Comparison of ENCODE assay signal across 8 mouse cellular contexts in the genomic region with DNA sequence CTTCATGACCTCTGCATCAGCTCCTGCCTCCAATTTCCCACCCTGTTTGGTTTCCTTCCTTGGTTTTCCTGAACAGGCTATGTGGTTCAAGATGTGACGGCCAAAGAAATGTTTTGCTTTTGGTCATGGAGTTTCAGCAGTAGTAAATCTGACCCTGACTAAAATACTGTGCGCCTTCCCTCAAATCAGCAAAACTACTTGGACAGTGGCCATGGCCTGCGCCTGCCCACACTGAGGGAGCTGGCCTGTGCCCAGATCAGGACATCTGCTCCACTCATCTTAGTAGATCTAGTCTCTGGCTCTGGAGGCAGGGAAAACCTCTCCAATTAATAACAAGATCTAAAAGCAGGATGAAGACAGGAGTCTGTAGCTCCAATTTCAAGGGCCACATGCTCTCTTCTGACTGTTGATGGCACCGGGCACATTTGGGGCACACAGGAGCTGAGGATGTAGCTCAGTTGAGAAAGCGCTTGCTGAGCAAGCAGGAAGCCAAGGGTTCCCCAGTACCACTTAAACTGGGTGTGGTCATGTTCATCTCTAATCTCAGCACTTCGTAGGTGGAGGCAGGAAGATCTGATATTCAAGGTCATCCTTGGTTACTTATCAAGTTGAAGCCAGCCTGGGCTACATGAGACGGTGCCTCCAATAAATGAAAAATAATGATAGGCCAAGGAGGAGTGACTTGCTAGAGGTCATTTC.
DNase-seq lines count a peak whose midpoint lies in the region; ATAC-seq and TF ChIP-seq lines count a peak whose summit lies in the region.

No protein-coding gene starts in this region.

- H3K4me2 ChIP-seq in hindbrain, embryonic 14.5 days (replicated peaks): no peak overlapping the region

- peaks cover 14% of the 10 kb centered on the region for H3K36me3 ChIP-seq in heart, embryonic 10.5 days
- H3K36me3 ChIP-seq in hindbrain, embryonic 14.5 days (replicated peaks; ENCODE audit: control insufficient read depth, insufficient read depth): no peaks in the 10 kb centered on the region

- H3K4me3 ChIP-seq in heart, embryonic 10.5 days: no peak overlapping the region
- H3K4me3 ChIP-seq in gastrocnemius, adult 2 months: no peak overlapping the region
- H3K4me3 ChIP-seq in hindbrain, embryonic 14.5 days (replicated peaks; ENCODE audit: low read length): no peak overlapping the region

- peaks cover 5% of the 10 kb centered on the region for H3K9me3 ChIP-seq in heart, embryonic 10.5 days
- H3K9me3 ChIP-seq in hindbrain, embryonic 14.5 days (ENCODE audit: control insufficient read depth, low read length): no peaks in the 10 kb centered on the region

- intact Hi-C loops in gastrocnemius, adult 2 months (cut with DNase I): no loop called here

- 81% methylated on average over 7 of the region's 7 CpGs for WGBS in heart, embryonic 10.5 days
- WGBS in hindbrain, embryonic 14.5 days: 88% methylated on average over 7 of the region's 7 CpGs

- no peaks in the 10 kb centered on the region for H3K27me3 ChIP-seq in heart, embryonic 10.5 days (ENCODE audit: insufficient read depth, poor library complexity, severe bottlenecking)
- H3K27me3 ChIP-seq in hindbrain, embryonic 14.5 days (ENCODE audit: control insufficient read depth, insufficient read depth, low read length): no peaks in the 10 kb centered on the region

- no peak overlapping the region for H3K9ac ChIP-seq in hindbrain, embryonic 14.5 days

- peak; percentile 65 to 75 for DNase-seq in heart, adult 18-20 months
- no peak for DNase-seq in heart, embryonic 10.5 days (ENCODE audit: low spot score)
- peak; percentile 84 for DNase-seq in gastrocnemius, adult 2 months
- peak; percentile 86 for DNase-seq in kidney, postnatal 14 days
- DNase-seq in ovary, postnatal 14 days (ENCODE audit: low spot score): peak; percentile 70
- DNase-seq in thymus, postnatal 25 days: no peak
- DNase-seq in hindbrain, embryonic 14.5 days (ENCODE audit: low spot score): no peak

- peaks cover 9% of the 10 kb centered on the region; the same call in 1 of the 2 replicates for H3K4me1 ChIP-seq in heart, embryonic 10.5 days
- H3K4me1 ChIP-seq in hindbrain, embryonic 14.5 days (replicated peaks; ENCODE audit: control insufficient read depth, insufficient read depth, low read length): 0 out of 2 replicates have a peak, but pooled peaks cover 4% of the 10 kb centered on the region

- H3K27ac ChIP-seq in heart, embryonic 10.5 days: no peak overlapping the region
- H3K27ac ChIP-seq in gastrocnemius, adult 2 months: peak overlapping the region; percentile 46
- no peak overlapping the region for H3K27ac ChIP-seq in hindbrain, embryonic 14.5 days

- peak; percentile 25 for ATAC-seq in activated CD4-positive, CD25-positive, alpha-beta regulatory T cell, adult 4 months
- no peak for ATAC-seq in hindbrain, embryonic 14.5 days (ENCODE audit: low FRiP score)

- TF ChIP-seq CTCF in gastrocnemius, adult 2 months (IDR thresholded peaks at IDR 0.05): no peak

Comparison
In these comparisons a context has a peak if more than half of its experiments do, and no peak if none do; other contexts are left out.
1. DNase-seq: peak in heart, adult 18-20 months (2 of 2), gastrocnemius, adult 2 months (single experiment), kidney, postnatal 14 days (single experiment) and ovary, postnatal 14 days (single experiment); none in heart, embryonic 10.5 days (single experiment), thymus, postnatal 25 days (single experiment) and hindbrain, embryonic 14.5 days (single experiment).